Mouse (Mus musculus) forebrain, postnatal 0 days (tissue): ENCODE measurements at regions not wholly inside any gene's neighbourhood (a gene's known extent, or its start where the extent isn't known, plus 50 kb on each side); places are given as distances from the start of the nearest gene placed in this dataset.

Experiments used
- ATAC-seq: fragments of 200-750 bp; cut with Nextera tagmentation; 2 replicates; pipeline ENCODE4 v1.8.0; 2017; ENCODE audit warnings: mild to moderate bottlenecking, moderate library complexity
- DNase-seq: peaks from one replicate; pipeline ENCODE4 v3.0.0-alpha.2; 2015
- H3K27ac ChIP-seq: fragments of 300-500 bp; sonication (generic); 2 replicates; pipeline ENCODE4 v1.5.1; 2014; ENCODE audit warnings: low read depth, mild to moderate bottlenecking, antibody characterized with exemption, low read length, moderate library complexity, mixed read lengths
- H3K27me3 ChIP-seq: fragments of 300-500 bp; sonication (generic); 2 replicates; pipeline ENCODE4 v1.6.1; 2014; ENCODE audit warnings: mild to moderate bottlenecking, low read length, mixed read lengths; ENCODE audit not compliant: insufficient read depth
- H3K36me3 ChIP-seq: fragments of 300-500 bp; sonication (generic); 2 replicates; pipeline ENCODE4 v1.6.1; 2014; ENCODE audit warnings: mild to moderate bottlenecking, moderate library complexity; ENCODE audit not compliant: insufficient read depth
- H3K4me1 ChIP-seq: fragments of 300-500 bp; sonication (generic); 2 replicates; pipeline ENCODE4 v1.6.1; 2014; ENCODE audit warnings: antibody characterized with exemption; ENCODE audit not compliant: insufficient read depth
- H3K4me2 ChIP-seq: fragments of 300-500 bp; sonication (generic); 2 replicates; pipeline ENCODE4 v1.6.1; 2014; ENCODE audit warnings: low read depth, mild to moderate bottlenecking, moderate library complexity
- H3K4me3 ChIP-seq: fragments of 300-500 bp; sonication (generic); 2 replicates; pipeline ENCODE4 v1.5.1; 2014; ENCODE audit warnings: low read depth, low read length, mixed read lengths
- H3K9ac ChIP-seq: fragments of 300-500 bp; sonication (generic); 2 replicates; pipeline ENCODE4 v1.6.1; 2014; ENCODE audit warnings: mild to moderate bottlenecking
- H3K9me3 ChIP-seq: fragments of 300-500 bp; sonication (generic); 2 replicates; pipeline ENCODE4 v1.6.1; 2016; ENCODE audit warnings: low read length
- CTCF ChIP-seq: sonication (generic); IDR thresholded peaks from 2 replicates; pipeline ENCODE4 v1.5.1; 2016; ENCODE audit warnings: antibody characterized with exemption, control low read depth, low read depth
- WGBS: fragments of 180-500 bp; shearing (Covaris S2); extraction: QIAGEN DNeasy Blood & Tissue Kit; methylation state at CpG from one replicate; pipeline ENCODE4 v1.1.7; 2014; 5-methylcytosine and 5-hydroxymethylcytosine counted together

DNA sequence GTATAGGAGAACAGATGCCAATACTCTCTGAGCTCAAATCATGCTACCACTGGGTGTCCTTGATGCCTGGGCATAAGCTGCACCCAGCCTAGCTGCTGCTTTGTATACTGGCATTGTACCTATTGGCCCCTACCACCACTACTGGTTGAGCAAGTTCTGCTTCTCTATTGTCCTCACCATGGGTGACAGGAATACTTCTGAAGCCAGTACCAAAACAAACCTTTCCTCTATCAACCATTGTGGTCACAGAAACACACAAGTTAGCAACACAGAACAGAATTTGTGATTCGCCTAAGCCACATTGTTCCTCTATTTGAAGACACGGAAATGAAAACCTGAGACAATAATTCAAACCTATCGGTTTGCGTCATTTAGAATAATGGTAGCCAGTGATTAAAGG, 274.3 kb upstream of the Clnk start:
- H3K4me2 ChIP-seq: no peak overlapping the region
- H3K9me3 ChIP-seq: no peaks in the 10 kb centered on the region
- TF ChIP-seq CTCF: no peak
- no peak overlapping the region for H3K9ac ChIP-seq
- H3K27me3 ChIP-seq: no peaks in the 10 kb centered on the region
- H3K4me1 ChIP-seq: no peaks in the 10 kb centered on the region
- no peak for DNase-seq
- no peaks in the 10 kb centered on the region for H3K36me3 ChIP-seq
- H3K27ac ChIP-seq: no peak overlapping the region
- ATAC-seq: no peak
- H3K4me3 ChIP-seq: no peak overlapping the region
- 94% methylated on average over 4 of the region's 4 CpGs for WGBS

DNA sequence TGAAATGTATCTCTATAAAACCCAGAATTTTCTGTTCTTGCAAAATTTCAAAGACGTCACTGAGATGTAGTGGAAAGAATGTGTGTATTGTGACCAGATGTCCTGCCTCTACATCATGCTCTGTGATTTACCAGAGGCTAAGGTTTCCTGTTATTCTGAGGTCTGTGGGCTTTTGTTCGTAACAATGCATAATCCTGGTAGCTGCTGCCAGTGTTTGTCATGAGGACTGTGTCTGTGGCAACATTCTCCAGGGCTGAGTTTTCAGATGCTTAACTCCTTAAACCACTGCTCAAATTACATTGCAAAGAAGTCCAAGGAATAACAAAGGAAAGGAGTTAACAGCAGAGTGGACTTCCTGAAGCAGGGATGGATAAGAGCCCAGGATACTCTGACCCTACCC, 269.0 kb upstream of the Clnk start:
- no peaks in the 10 kb centered on the region for H3K4me1 ChIP-seq
- H3K9ac ChIP-seq: no peak overlapping the region
- TF ChIP-seq CTCF: no peak
- WGBS: 24% methylated on average over 2 of the region's 2 CpGs
- H3K9me3 ChIP-seq: no peaks in the 10 kb centered on the region
- ATAC-seq (no peak), DNase-seq (no peak)
- no peak overlapping the region for H3K4me2 ChIP-seq
- H3K27ac ChIP-seq: no peak overlapping the region
- H3K36me3 ChIP-seq: no peaks in the 10 kb centered on the region
- H3K4me3 ChIP-seq: no peak overlapping the region
- H3K27me3 ChIP-seq: no peaks in the 10 kb centered on the region

DNA sequence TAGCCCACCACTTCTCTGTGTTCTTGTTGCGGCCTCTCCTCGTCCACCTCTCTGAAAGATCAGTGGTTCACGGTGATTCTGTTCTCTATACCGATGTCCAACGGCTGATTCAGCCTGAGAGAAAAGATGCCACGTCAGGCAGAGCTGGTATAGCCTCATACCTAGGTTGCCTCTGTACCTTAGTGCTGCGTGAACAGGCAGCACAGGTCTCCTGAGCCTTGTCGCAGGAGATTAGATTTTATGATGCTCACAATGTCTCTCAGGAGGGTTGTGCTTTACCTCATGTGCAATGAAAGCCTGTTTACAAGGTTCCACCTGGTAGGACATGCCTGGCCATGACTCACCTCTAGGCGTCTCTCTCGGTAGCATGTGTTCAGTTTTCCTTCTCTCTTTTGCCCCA, 267.6 kb upstream of the Clnk start:
- Histone ChIP-seq H3K36me3 (no peaks in the 10 kb centered on the region), H3K9me3 (no peaks in the 10 kb centered on the region), H3K27ac (no peak overlapping the region), H3K4me1 (no peaks in the 10 kb centered on the region), H3K4me2 (no peak overlapping the region), H3K9ac (no peak overlapping the region), H3K27me3 (no peaks in the 10 kb centered on the region), H3K4me3 (no peak overlapping the region)
- no peak for DNase-seq
- WGBS: 92% methylated on average over 10 of the region's 10 CpGs
- ATAC-seq: no peak
- no peak for TF ChIP-seq CTCF

DNA sequence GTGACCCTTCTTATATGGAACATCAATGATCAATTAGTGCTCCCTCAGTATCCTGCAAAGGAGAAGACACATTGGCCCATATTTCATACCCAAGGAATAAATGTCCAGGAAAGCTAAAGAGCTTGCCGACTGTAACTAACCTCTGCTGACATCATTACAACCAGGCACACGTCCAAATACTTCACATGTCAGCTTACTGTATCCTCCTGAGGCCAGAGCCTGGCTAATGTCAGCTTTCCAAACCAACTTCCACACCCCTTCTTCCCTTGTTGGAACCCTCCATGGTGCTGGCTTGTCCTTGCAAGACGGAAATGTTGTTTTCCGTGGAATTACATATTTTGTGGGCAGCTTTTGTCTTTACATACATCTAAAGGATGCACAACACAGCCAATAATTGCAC, 267.0 kb upstream of the Clnk start:
- WGBS: 57% methylated on average over 4 of the region's 4 CpGs
- Histone ChIP-seq H3K4me3 (no peak overlapping the region), H3K4me2 (no peak overlapping the region), H3K9ac (no peak overlapping the region), H3K4me1 (no peaks in the 10 kb centered on the region), H3K27me3 (no peaks in the 10 kb centered on the region), H3K27ac (no peak overlapping the region), H3K9me3 (no peaks in the 10 kb centered on the region), H3K36me3 (no peaks in the 10 kb centered on the region)
- DNase-seq (no peak), ATAC-seq (no peak)
- no peak for TF ChIP-seq CTCF

DNA sequence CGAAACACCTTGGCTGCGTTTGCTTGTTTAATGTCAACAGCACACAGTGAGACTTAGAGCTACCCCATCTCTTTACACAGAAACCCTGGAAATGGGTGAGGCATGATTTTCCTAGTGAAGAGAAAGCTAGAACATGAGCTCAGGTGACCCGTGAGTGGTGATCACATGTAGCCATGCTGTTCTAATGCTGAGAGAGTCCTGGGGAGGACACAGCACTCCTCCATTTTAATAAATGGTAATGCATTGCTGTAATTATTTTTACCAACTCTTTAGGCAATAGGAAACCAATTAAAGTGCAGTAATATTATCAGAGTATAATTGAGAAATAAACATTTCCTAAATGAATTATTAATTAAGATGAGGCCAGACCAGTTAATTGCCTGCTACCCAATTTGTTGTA, 261.8 kb upstream of the Clnk start:
- 82% methylated on average over 3 of the region's 3 CpGs for WGBS

DNA sequence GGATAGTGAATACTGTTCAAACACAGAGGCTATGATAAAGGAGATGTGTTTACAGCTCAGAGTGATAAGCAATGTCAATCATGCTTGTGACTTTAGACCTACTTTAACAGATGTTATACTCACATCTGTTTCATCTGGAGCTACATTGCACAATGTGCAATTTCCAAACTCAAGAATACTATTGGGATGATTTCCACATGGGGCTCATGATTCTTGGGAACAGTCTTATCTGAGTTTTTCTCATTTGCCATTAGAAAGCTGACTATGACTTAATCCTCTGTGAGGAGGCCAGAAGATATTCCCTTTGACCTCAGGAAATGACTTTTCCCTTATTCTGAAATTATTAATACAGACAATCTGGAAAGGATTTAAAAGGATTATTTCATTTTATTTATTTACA, 252.3 kb upstream of the Clnk start:
- ATAC-seq: no peak
- H3K9me3 ChIP-seq: no peaks in the 10 kb centered on the region

More for the DNA sequence above, 261.8 kb upstream of the Clnk start:
- no peak overlapping the region for H3K9ac ChIP-seq
- ATAC-seq (no peak), DNase-seq (no peak)
- TF ChIP-seq CTCF: no peak
- no peak overlapping the region for H3K27ac ChIP-seq
- no peak overlapping the region for H3K4me3 ChIP-seq
- no peaks in the 10 kb centered on the region for H3K36me3 ChIP-seq
- H3K4me1 ChIP-seq: no peaks in the 10 kb centered on the region
- no peak overlapping the region for H3K4me2 ChIP-seq
- no peaks in the 10 kb centered on the region for H3K9me3 ChIP-seq
- H3K27me3 ChIP-seq: no peaks in the 10 kb centered on the region

DNA sequence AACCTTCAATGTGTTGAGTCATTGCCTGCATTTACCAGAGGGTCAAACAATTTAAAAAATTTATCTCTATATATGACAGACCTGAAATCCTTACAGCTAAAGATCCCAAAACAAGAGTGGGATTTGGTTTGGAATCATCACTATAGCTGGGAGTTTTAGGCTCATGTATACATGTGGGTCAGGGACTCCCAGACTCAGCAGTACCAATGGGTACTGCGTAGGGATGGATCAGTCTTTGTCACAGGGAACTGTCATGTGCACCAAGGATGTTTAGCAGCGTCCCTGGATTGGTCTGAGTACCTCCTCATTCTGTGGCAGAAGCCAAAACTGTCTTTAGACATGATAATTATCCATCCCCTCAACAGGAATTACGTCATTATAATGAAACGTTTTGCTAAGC, 250.2 kb upstream of the Clnk start:
- H3K4me1 ChIP-seq: no peaks in the 10 kb centered on the region
- H3K4me3 ChIP-seq: no peak overlapping the region
- no peak for TF ChIP-seq CTCF
- H3K9ac ChIP-seq: no peak overlapping the region
- WGBS: 76% methylated on average over 4 of the region's 4 CpGs
- DNase-seq: no peak
- H3K36me3 ChIP-seq: no peaks in the 10 kb centered on the region
- H3K27ac ChIP-seq: no peak overlapping the region
- no peak for ATAC-seq
- no peak overlapping the region for H3K4me2 ChIP-seq
- H3K27me3 ChIP-seq: no peaks in the 10 kb centered on the region
- H3K9me3 ChIP-seq: no peaks in the 10 kb centered on the region

More for the DNA sequence above, 252.3 kb upstream of the Clnk start:
- TF ChIP-seq CTCF: no peak
- Histone ChIP-seq H3K36me3 (no peaks in the 10 kb centered on the region), H3K27ac (no peak overlapping the region), H3K27me3 (no peaks in the 10 kb centered on the region), H3K4me3 (no peak overlapping the region), H3K9ac (no peak overlapping the region), H3K4me1 (no peaks in the 10 kb centered on the region), H3K4me2 (no peak overlapping the region)
- no peak for DNase-seq

DNA sequence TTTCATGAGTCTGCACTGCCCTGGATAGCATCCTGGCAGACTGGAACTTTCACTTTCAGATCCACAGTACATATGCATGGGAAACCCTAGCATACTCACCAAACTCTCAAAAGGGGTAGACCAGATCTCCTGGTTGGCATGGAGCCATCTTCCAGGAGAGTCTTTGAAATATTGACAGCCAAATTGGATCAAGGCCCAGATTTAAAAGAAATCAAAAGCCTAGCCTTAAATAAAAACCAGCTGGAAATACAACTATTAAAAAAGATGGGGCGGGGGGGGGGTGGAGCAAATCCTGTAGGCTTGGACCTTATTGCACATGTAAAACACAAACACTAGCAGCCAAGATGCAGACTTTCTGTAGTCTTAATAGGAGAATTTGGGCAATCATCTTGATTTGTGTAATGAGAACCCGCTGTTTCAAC, 249.7 kb upstream of the Clnk start:
- no peak for TF ChIP-seq CTCF
- no peak overlapping the region for H3K9ac ChIP-seq
- H3K27me3 ChIP-seq: no peaks in the 10 kb centered on the region
- H3K4me3 ChIP-seq: no peak overlapping the region
- no peak overlapping the region for H3K27ac ChIP-seq
- WGBS: 35% methylated on average over 2 of the region's 2 CpGs
- peak; percentile 43 for DNase-seq
- no peaks in the 10 kb centered on the region for H3K36me3 ChIP-seq
- no peaks in the 10 kb centered on the region for H3K4me1 ChIP-seq
- no peak overlapping the region for H3K4me2 ChIP-seq
- H3K9me3 ChIP-seq: no peaks in the 10 kb centered on the region
- ATAC-seq: no peak
